Mouse (Mus musculus) testis, postnatal 14 days (tissue): ENCODE data around the gene Ick.
A peak's percentile ranks its signal among the peaks of the same experiment; 100 is the strongest.

Source experiments
- DNase-seq: peaks from one replicate; pipeline ENCODE4 v3.0.0; 2021; ENCODE audit warnings: low spot score

The Ick gene

GRCm38 (mm10) chr9:78191736-78192135, 82.7 kb downstream of the Ick start:
- DNase-seq, result peak; percentile 70

GRCm38 (mm10) chr9:78193902-78194597, 85.1 kb downstream of the Ick start:
- no peak for DNase-seq

GRCm38 (mm10) chr9:78195034-78195433, 86.0 kb downstream of the Ick start:
- no peak for DNase-seq

- DNase-seq, result no peak
Measured at GRCm38 (mm10) chr9:78197801-78198200, 88.8 kb downstream of the Ick start.

- no peak for DNase-seq
Measured at GRCm38 (mm10) chr9:78204194-78204593, 95.2 kb downstream of the Ick start.

- DNase-seq, result no peak
Measured at GRCm38 (mm10) chr9:78208956-78209355, 100.0 kb downstream of the Ick start.

GRCm38 (mm10) chr9:78210079-78210478, 101.1 kb downstream of the Ick start:
- DNase-seq, result no peak

GRCm38 (mm10) chr9:78210821-78211220, 101.8 kb downstream of the Ick start:
- DNase-seq, result no peak

- no peak for DNase-seq
Measured at GRCm38 (mm10) chr9:78211521-78211920, 102.5 kb downstream of the Ick start.

- peak; percentile 54 for DNase-seq
Measured at GRCm38 (mm10) chr9:78212341-78213049, 103.5 kb downstream of the Ick start.

- DNase-seq, result no peak
Measured at GRCm38 (mm10) chr9:78217074-78217473, 108.1 kb downstream of the Ick start.
